Mouse (Mus musculus) lung, postnatal 0 days (tissue): Measurements from ENCODE around the gene Gm37240.

ENCODE experiments used
- CTCF ChIP-seq: IDR thresholded peaks from 2 replicates; pipeline ENCODE4 v1.5.1; 2016; ENCODE audit warnings: antibody characterized with exemption, mild to moderate bottlenecking
- EP300 ChIP-seq: IDR thresholded peaks from 2 replicates; pipeline ENCODE4 v1.6.1; 2016; ENCODE audit warnings: antibody characterized with exemption, mild to moderate bottlenecking, control low read depth

GRCm38 (mm10) chr3:84923670-84924069 is 963.6 kb downstream of the Gm37240 start:
- no peak for TF ChIP-seq CTCF
- peak; percentile 51 for TF ChIP-seq EP300
